Mouse (Mus musculus): ENCODE results near the gene Hs3st3b1.

Gene Hs3st3b1

DNA sequence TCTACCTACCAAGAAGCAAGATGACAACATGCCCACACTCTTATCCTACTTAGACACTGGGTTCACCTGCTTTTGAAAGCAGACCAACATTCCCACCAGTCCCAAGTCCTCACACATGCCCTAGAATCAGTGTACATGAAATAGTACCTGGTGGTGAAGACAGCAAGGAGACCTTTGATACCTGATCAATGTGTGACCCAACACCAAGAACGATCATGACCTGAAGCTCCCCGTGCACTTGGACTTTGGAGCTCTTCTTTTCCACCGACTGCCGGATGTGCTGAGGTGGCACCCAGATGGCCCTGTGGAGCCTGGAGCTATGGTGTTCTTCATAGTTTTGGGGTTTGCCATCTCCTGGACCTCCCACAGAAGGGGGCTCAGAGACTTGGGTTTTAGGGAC, 43.5 kb downstream of the Hs3st3b1 start:
- DNase-seq, result no peak

DNA sequence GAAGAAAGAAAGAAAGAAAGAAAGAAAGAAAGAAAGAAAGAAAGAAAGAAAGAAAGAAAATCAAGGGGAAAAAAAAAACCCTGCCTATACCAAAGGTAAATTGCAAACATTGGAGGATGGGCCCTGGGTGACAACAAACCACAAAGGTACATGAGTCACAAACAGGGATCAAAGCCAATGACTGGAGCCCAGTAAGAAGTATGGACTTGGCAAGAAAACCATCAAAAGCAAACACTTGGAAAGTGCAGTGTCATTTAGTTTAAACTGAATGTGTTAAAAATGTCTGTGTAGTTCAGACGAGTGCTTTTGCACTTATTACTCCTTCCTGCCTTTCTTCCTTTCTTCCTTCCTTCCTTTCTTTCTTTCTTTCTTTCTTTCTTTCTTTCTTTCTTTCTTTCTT, 59.3 kb downstream of the Hs3st3b1 start:
- DNase-seq, result no peak

DNA sequence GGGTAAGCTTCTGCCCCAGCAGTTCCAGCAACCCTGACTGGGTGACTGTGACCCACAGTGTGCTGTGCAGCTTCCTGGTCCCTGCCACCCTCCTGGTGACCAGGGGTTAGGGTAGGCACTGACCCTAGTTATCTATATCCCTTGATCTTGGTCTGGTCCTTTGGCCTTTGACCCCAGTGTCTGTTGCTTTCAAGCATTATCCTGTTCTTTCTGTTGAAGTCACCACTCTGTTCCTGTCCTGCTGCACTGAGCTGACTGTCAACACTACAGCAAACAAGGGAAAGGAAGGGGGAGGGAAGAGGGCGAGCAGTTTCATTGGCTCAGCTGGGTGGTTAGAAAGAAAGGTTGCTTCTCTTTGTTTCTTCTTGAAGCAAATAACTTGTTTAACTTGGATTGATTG, 60.1 kb downstream of the Hs3st3b1 start:
- DNase-seq, result no peak

DNA sequence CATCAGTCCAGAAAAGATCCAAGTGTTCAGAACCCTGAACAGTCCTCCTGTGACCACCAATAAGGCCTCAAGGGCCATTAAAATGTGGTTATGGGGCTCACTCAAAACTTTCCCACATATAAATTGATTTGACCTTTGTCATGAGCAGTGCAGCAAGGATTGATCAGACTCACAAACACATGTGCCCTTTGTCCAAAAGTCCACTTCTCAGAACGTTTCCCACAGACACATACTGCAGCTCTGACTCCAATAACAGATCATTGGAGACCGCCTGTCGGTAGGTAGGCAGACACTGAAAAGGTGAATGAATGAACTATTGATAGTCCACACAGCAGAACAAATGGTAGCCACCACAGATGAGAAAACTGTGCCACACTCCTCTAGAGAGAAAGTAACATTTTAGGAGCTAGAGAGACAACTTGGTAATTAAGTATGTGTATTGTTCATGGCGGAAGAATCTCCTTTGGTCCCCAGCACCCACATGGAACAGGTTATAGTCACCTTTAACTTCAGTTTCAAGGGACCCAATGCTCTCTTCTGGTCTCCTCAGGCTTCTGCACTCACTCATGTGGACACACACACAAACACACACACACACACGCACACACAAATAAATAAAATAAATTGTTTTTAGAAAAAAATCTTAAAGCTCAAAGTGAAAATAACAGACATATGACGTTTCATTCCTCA, 70.9 kb downstream of the Hs3st3b1 start:
- DNase-seq, result no peak

DNA sequence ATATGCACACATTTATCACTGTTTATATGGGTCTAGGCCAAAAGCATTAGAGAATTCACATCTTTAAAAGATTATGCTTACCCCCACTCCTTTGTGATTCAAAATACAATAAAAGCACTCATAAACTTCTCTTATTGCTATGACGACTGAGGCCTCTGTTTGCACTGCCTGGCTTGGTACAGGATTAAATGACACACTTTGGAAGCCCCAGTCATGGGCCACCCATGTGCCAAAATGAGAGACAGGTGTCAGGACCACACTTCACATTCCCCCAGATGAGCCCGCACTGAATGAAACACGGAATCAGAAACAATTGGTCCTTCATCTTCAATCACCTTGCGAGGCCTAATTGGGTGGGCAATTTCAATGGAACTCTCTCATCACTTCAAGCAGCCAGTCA, 71.8 kb downstream of the Hs3st3b1 start:
- DNase-seq, result no peak

DNA sequence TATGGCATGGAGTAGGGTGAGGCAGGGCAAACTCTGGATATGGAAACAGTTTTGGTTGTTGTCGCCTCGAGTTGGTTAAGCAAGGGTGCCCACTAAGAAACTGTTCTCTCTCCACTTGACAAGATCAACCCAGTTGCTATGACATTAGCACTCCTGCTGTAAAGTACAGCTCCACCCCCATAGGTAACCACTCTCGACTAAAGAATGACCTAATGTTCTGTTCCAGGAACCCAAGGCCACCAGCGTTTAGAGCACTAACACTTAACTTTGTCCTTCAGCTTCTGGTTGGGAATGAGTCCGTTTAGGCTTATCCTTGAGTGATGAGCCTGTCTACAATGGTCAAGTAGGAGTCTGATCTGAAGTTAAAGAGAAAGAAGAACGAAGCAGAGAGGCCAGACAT, 76.7 kb downstream of the Hs3st3b1 start:
- no peak for DNase-seq

DNA sequence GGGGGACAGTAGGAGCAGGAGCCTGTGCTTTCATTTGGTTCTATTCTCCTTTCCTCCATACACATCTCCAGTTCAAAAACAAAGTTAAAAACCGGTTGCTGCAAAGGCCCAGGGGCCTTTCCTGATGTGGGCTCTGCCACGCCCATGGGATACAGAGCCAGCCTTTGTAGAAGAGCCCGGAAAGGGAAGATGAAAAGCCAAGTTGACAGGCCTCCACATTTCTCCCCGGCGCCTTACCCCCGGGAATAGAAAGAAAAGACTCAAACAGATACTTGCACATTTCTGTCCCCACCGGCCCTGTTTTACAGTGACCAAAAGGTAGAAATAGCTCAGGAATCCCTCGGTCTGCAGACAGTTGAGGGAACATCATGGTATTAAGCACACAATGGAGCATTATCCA, 77.4 kb downstream of the Hs3st3b1 start:
- no peak for DNase-seq

DNA sequence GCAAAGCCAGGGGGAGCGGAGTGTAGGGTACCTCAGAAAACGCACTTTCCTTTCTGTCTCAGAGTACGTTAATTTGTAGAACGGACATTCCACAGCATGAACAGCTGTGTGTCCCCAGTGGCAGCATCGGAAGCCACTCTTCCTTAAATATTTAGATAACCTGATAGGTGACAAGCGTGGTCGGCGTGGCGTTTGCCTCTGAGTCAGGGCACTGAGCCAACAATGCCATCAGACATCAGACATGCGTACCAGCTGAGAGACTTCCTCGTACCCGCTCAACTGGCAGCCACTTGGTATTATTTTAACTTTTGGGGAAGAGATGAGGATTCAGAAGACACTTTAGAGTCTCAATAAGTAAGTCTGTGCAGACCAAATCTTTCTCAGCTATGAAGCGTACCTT, 84.6 kb downstream of the Hs3st3b1 start:
- no peak for DNase-seq
